Mouse (Mus musculus): ENCODE measurements around the gene Polr2b.

Gene Polr2b

GRCm38 (mm10) chr5:77299486-77299885, 10.5 kb upstream of the Polr2b start:
- DNase-seq: no peak

- DNase-seq: no peak
These were observed 8.5 kb upstream of the Polr2b start for GRCm38 (mm10) chr5:77301296-77301903.

GRCm38 (mm10) chr5:77307821-77308553, 2.0 kb upstream of the Polr2b start:
- DNase-seq: no peak

- peak; percentile 65 for DNase-seq
These were observed 668 bp upstream of the Polr2b start for GRCm38 (mm10) chr5:77309051-77309906.

- no peak for DNase-seq
These were observed 4.3 kb downstream of the Polr2b start for GRCm38 (mm10) chr5:77314206-77314605.

GRCm38 (mm10) chr5:77314986-77315385, 5.0 kb downstream of the Polr2b start:
- DNase-seq: no peak

- DNase-seq: no peak
These were observed 15.0 kb downstream of the Polr2b start for GRCm38 (mm10) chr5:77324936-77325335.

GRCm38 (mm10) chr5:77330154-77330553, 20.2 kb downstream of the Polr2b start:
- no peak for DNase-seq

GRCm38 (mm10) chr5:77340033-77340432, 30.1 kb downstream of the Polr2b start:
- DNase-seq: no peak

GRCm38 (mm10) chr5:77348901-77349300, 39.0 kb downstream of the Polr2b start:
- DNase-seq: no peak

- no peak for DNase-seq
These were observed 40.2 kb downstream of the Polr2b start for GRCm38 (mm10) chr5:77349971-77350658.

GRCm38 (mm10) chr5:77351691-77352090, 41.7 kb downstream of the Polr2b start:
- DNase-seq: no peak

- peak; percentile 80 for DNase-seq
These were observed 44.4 kb downstream of the Polr2b start for GRCm38 (mm10) chr5:77354361-77354787.

- DNase-seq: no peak
These were observed 45.6 kb downstream of the Polr2b start for GRCm38 (mm10) chr5:77355307-77356265.

- peak; percentile 83 for DNase-seq
These were observed 47.6 kb downstream of the Polr2b start for GRCm38 (mm10) chr5:77357405-77358149.

- DNase-seq: peak; percentile 56
These were observed 48.4 kb downstream of the Polr2b start for GRCm38 (mm10) chr5:77358347-77358746.

GRCm38 (mm10) chr5:77359971-77360370, 50.0 kb downstream of the Polr2b start:
- DNase-seq: no peak

GRCm38 (mm10) chr5:77361006-77361405, 51.1 kb downstream of the Polr2b start:
- no peak for DNase-seq

- no peak for DNase-seq
These were observed 52.2 kb downstream of the Polr2b start for GRCm38 (mm10) chr5:77362120-77362519.

- DNase-seq: no peak
These were observed 53.7 kb downstream of the Polr2b start for GRCm38 (mm10) chr5:77363650-77364049.

GRCm38 (mm10) chr5:77364443-77365038, 54.6 kb downstream of the Polr2b start:
- no peak for DNase-seq

All from thymus, postnatal 14 days (tissue).